In the genomic region with DNA sequence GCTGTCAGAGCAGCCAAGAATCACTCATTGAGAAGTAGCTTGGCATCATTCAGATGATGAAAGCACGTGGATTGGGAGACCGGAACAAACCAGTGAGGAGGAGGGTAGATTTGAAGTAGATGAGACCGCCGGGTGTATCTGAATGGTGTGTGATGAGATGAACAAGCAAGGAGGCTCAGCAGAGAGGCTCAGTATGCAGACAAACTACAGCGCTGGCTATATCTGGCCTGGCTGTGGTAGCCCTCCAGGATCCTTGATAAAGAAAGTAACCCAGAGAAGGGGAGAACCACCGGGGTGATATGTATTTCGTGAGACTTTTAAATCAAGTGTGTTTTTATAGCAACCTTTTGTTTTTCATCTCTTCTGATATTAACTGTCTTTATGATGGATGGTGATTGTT, we compare ENCODE assay signal across 22 mouse cellular contexts. TPM values are rescaled to one million over a fixed set of nuclear protein-coding genes. Genes with fewer than 3 reads are reported as not detected.
DNase-seq lines count a peak whose midpoint lies in the region; ATAC-seq and TF ChIP-seq lines count a peak whose summit lies in the region.
"Had no signal": no experiment of that assay in that cellular context is flagged by ENCODE, and none has a peak within 500 bp of the region (broad histone marks: within the 10 kb centered on the region; RNA-seq: fewer than 3 reads in every experiment).

No protein-coding gene starts in this region.

- intact Hi-C loops in heart, postnatal 36 days (cut with DNase I) = no loop called here

- no peak for TF ChIP-seq POLR2A in myocyte (IDR thresholded peaks at IDR 0.05; ENCODE audit: insufficient read length, low read depth)

- no peaks in the 10 kb centered on the region for H3K9me3 ChIP-seq in heart, embryonic 12.5 days (replicated peaks)
- H3K9me3 ChIP-seq in heart, embryonic 16.5 days (replicated peaks; ENCODE audit: control insufficient read depth, low read length) = no peaks in the 10 kb centered on the region
- H3K9me3 ChIP-seq: embryonic facial prominence, embryonic 13.5 days; forebrain, embryonic 12.5 days; hindbrain, embryonic 15.5 days had no signal

- 39% methylated on average over 7 of the region's 7 CpGs for WGBS in heart, embryonic 12.5 days
- 52% methylated on average over 7 of the region's 7 CpGs for WGBS in heart, embryonic 16.5 days

- peak overlapping the region; percentile 94 for H3K27ac ChIP-seq in heart, embryonic 12.5 days (ENCODE audit: poor library complexity, severe bottlenecking)
- H3K27ac ChIP-seq in heart, embryonic 16.5 days (ENCODE audit: low read length) = peak overlapping the region; percentile 83
- H3K27ac ChIP-seq: embryonic facial prominence, embryonic 13.5 days; forebrain, embryonic 12.5 days; hindbrain, embryonic 15.5 days had no signal

- peak overlapping the region; percentile 66 for H3K4me2 ChIP-seq in heart, embryonic 12.5 days
- peak overlapping the region; percentile 74 for H3K4me2 ChIP-seq in heart, embryonic 16.5 days (ENCODE audit: low read depth, low read length)
- peak overlapping the region; percentile 46 for H3K4me2 ChIP-seq in myocyte (ENCODE audit: low read depth)
- H3K4me2 ChIP-seq: embryonic facial prominence, embryonic 13.5 days; forebrain, embryonic 12.5 days; hindbrain, embryonic 15.5 days had no signal

- peak overlapping the region; percentile 78 for H3K9ac ChIP-seq in heart, embryonic 12.5 days
- H3K9ac ChIP-seq in heart, embryonic 16.5 days (ENCODE audit: low read length) = peak overlapping the region; percentile 81
- H3K9ac ChIP-seq: embryonic facial prominence, embryonic 13.5 days; forebrain, embryonic 12.5 days; hindbrain, embryonic 15.5 days had no signal

- H3K36me3 ChIP-seq in heart, embryonic 12.5 days = peaks cover 28% of the 10 kb centered on the region
- peaks cover 4% of the 10 kb centered on the region; the same call in 1 of the 2 replicates for H3K36me3 ChIP-seq in heart, embryonic 16.5 days (ENCODE audit: control insufficient read depth, insufficient read depth)
- peaks cover 4% of the 10 kb centered on the region for H3K36me3 ChIP-seq in myocyte (ENCODE audit: control insufficient read depth, insufficient read depth)
- H3K36me3 ChIP-seq: embryonic facial prominence, embryonic 13.5 days had no signal

- no peak for ATAC-seq in heart, embryonic 12.5 days (ENCODE audit: insufficient number of reproducible peaks, low FRiP score)
- no peak for ATAC-seq in heart, embryonic 16.5 days (replicated peaks; ENCODE audit: extremely low read depth, insufficient read depth, low FRiP score)
- ATAC-seq: forebrain, embryonic 16.5 days; inflammation-experienced regulatory T-cells, adult 6 months; intestine, postnatal 0 days had no signal

- no peaks in the 10 kb centered on the region for H3K27me3 ChIP-seq in heart, embryonic 12.5 days (replicated peaks)
- no peaks in the 10 kb centered on the region for H3K27me3 ChIP-seq in heart, embryonic 16.5 days (ENCODE audit: control insufficient read depth, insufficient read depth, low read length)
- H3K27me3 ChIP-seq in myocyte (ENCODE audit: control insufficient read depth, insufficient read depth, insufficient read length) = peaks cover 3% of the 10 kb centered on the region
- H3K27me3 ChIP-seq: forebrain, embryonic 12.5 days; hindbrain, embryonic 15.5 days had no signal

- peak; percentile 86 for DNase-seq in heart, adult 11 months
- DNase-seq in heart, adult 8-10 months (ENCODE audit: low spot score) = no peak
- DNase-seq in heart, postnatal 36 days = no peak
- no peak for DNase-seq in urinary bladder, postnatal 4 days (ENCODE audit: low spot score in 2 of 2)
- no peak for DNase-seq in kidney, postnatal 4 days
- DNase-seq: adrenal gland, postnatal 10 days; cerebellum, adult 11 months; cerebellum, adult 8-10 months; cerebellum, postnatal 14 days; gastrocnemius, postnatal 25 days; kidney, adult 8-10 months had no signal

- no peak overlapping the region for H3ac ChIP-seq in myocyte (ENCODE audit: control insufficient read depth, insufficient read length)

- H3K79me2 ChIP-seq in myocyte (ENCODE audit: control insufficient read depth, insufficient read depth) = peaks cover 12% of the 10 kb centered on the region

- peak overlapping the region; percentile 34 for H3K4me3 ChIP-seq in heart, embryonic 12.5 days
- peak overlapping the region; percentile 42 for H3K4me3 ChIP-seq in heart, embryonic 16.5 days (ENCODE audit: low read length)
- no peak overlapping the region for H3K4me3 ChIP-seq in myocyte
- H3K4me3 ChIP-seq: embryonic facial prominence, embryonic 13.5 days; forebrain, embryonic 12.5 days; hindbrain, embryonic 15.5 days had no signal

- H3K4me1 ChIP-seq in heart, embryonic 12.5 days (replicated peaks) = peaks cover 25% of the 10 kb centered on the region
- H3K4me1 ChIP-seq in heart, embryonic 16.5 days (ENCODE audit: control insufficient read depth, insufficient read depth, low read length) = peaks cover 11% of the 10 kb centered on the region

TF ChIP-seq in myocyte, 11 proteins besides CTCF, POLR2A, EP300 and RAD21:
- TF ChIP-seq REST (IDR thresholded peaks at IDR 0.05; ENCODE audit: insufficient read depth, insufficient read length) = no peak
- no peak for TF ChIP-seq MYOD1 (IDR thresholded peaks at IDR 0.05; ENCODE audit: control insufficient read depth in 1 of 3, insufficient read length in 2 of 3, low read depth in 2 of 3)
- no peak for TF ChIP-seq USF1 (IDR thresholded peaks at IDR 0.05; ENCODE audit: low read depth)
- TF ChIP-seq TCF3 (IDR thresholded peaks at IDR 0.05; ENCODE audit: insufficient read length, low read depth) = no peak
- TF ChIP-seq CEBPB (IDR thresholded peaks at IDR 0.05; ENCODE audit: insufficient read depth, poor library complexity, severe bottlenecking) = no peak
- TF ChIP-seq SRF (IDR thresholded peaks at IDR 0.05; ENCODE audit: control insufficient read depth, insufficient read length, low read depth) = no peak
- TF ChIP-seq POLR2AphosphoS2 (IDR thresholded peaks at IDR 0.05; ENCODE audit: insufficient read length, low read depth) = no peak

RNA-seq across cellular contexts. Expression of a gene that starts 5.6 kb away (rescaled TPM):
- 100 to 1,000 TPM; 174 to 207 (median 195) TPM for total RNA-seq in heart, adult 8-10 months (2022)
- 73.3 and 73.4 TPM in 2 replicates for polyA plus RNA-seq in heart, embryonic 12.5 days (2016; fragmentation: Nextera tagmentation; extraction: Ambion mirVana)
- 100 to 1,000 TPM; 181 to 191 TPM for total RNA-seq in heart, postnatal 36 days (2021)
- polyA plus RNA-seq in heart, embryonic 16.5 days (2015; fragmentation: Nextera tagmentation; extraction: Ambion mirVana) = 50.7 and 53.4 TPM in 2 replicates
- polyA plus RNA-seq in myocyte (2012; fragmentation: generic; extraction: Trizol) = 43.0 TPM
- total RNA-seq: granulocyte monocyte progenitor cell, adult 5-6 weeks; MEL had no signal
